Mouse (Mus musculus): ENCODE measurements around the gene Slc37a4.
"Not testable (repeated sequence)": the region's sequence is repeated elsewhere in the genome, so short reads cannot be mapped to it uniquely, and the experiment has no call there.

The Slc37a4 gene

GRCm38 (mm10) chr9:44444402-44445025 lies 47.9 kb downstream of the Slc37a4 start:
- DNase-seq = not testable (repeated sequence)

- no peak for DNase-seq
Measured at GRCm38 (mm10) chr9:44450387-44450786, 53.7 kb downstream of the Slc37a4 start.

Data from kidney, adult 11 months (tissue).